Mouse (Mus musculus) c-Kit-negative CD71-positive TER-119-positive erythroid progenitor cells, embryonic 14.5 days (primary cell): ENCODE data around the gene Ksr2.

Experiments
- DNase-seq: peaks from one replicate; pipeline ENCODE4 v3.0.0-alpha.2; 2013; ENCODE audit warnings: low read depth, low spot score

Gene Ksr2

DNA sequence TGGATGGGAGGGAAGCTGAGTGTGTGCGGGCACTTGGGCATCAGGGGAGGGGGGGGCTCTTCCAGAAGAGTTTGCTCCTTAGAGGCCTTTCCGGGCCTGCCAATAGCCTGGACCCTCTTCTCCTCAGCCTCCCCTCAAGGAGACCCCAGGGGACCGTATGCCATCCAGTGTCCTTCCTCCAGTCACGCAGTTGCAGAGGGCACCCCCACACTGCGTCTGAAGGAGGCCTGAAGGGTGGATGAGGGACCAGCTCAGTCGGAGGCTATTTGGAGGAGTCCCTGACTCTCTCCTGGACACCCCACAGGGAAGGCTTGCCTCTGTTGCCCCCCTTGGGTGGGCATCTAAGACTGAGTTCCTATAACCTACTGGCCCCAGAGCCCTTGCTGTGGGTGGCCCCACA, 367.4 kb downstream of the Ksr2 start:
- no peak for DNase-seq

DNA sequence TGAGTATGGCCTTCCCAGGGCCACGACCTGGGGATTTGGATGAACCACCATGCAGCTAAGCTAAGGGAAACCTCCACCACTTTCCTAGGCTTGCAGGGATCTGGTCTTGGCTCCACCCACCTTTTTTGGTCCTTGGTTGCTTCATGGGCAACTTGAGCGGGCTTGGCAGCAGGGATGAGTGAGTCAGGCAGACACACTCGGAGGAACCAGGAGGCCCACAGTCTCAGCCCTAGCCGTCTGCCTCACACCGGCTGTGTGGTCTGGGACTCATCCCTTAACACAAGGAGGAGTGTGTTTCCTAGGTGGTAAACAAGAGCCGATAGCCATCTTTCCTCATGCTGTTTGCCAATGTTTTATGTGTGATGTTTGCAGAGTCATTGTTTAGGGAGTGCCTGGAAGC, 376.3 kb downstream of the Ksr2 start:
- no peak for DNase-seq

- no peak for DNase-seq
These were observed 378.1 kb downstream of the Ksr2 start for GRCm38 (mm10) chr5:117791875-117792274.

GRCm38 (mm10) chr5:117800849-117801248, 387.0 kb downstream of the Ksr2 start:
- no peak for DNase-seq

- DNase-seq, result no peak
These were observed 388.3 kb downstream of the Ksr2 start for GRCm38 (mm10) chr5:117802071-117802521.

- DNase-seq, result no peak
These were observed 389.8 kb downstream of the Ksr2 start for GRCm38 (mm10) chr5:117803551-117803950.

DNA sequence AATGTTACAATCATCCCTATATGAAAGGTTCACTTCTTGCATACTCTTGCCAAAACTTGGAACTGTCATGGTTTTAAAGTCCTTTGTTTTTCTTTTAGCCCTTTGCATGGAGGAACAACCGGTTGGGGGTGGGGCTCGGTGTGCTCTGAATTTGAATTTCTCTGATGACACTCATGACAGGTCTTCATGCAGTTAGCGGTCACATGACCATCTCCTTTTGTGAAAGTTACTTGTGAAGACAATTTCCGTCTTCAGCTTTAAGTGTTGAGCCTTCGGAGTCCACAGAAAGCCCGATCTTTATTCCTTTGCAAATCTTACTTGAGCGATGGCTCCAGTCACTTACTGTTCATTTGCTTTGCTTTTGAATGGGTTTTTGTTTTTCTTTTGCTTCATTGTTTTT, 397.1 kb downstream of the Ksr2 start:
- DNase-seq, result no peak

DNA sequence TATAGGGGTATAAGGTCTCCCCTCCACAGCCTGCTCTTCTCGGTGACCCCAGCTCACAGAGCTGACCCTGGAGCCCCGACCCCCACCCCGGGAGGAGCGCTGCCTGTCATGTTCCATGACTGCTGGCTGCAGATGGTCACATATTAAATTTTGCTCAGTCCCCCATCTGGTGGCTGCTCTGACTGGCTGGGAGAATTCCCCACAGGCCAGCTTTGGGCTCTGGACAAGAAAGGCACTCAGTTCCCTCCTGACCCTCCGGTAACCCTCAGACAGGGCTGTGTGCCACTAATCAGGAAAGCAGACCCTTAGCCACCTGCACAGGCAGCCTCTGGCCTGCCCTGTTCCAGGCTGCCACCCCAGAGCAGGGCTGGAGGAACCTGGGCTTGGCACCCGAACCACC, 405.0 kb downstream of the Ksr2 start:
- DNase-seq, result no peak

- DNase-seq, result no peak
These were observed 406.6 kb downstream of the Ksr2 start for GRCm38 (mm10) chr5:117820445-117820844.

GRCm38 (mm10) chr5:117823811-117824210, 410.0 kb downstream of the Ksr2 start:
- no peak for DNase-seq

DNA sequence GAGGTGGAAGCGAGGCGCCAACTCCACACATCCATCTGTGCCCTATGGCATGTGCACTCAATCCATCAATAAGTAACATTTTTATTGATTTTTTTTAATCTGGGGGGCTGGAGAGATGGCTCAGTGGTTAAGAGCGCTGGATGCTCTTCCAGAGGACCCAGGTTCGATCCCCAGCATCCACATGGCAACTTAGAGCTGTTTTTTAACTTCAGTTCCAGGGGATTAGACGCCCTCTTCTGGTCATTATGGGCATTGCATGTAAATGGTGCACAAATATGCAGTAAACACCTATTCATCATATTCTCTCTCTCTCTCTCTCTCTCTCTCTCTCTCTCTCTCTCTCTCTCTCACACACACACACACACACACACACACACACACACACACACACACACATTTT, 410.7 kb downstream of the Ksr2 start:
- no peak for DNase-seq
